Mouse (Mus musculus) duodenum, adult 2 months (tissue): Measurements from ENCODE around the gene Wdr5b. TPM values are rescaled to one million over a fixed set of nuclear protein-coding genes. Genes with fewer than 3 reads are reported as not detected.

Source experiments
- polyA plus RNA-seq: library from polyadenylated mRNA; depleted of rRNA; stranded (reverse); fragments of >200 nt; gene quantifications from 2 replicates; pipeline ENCODE4 v1.2.3, GENCODE M21; 2012; ENCODE audit warnings: low replicate concordance; rRNA removed

The Wdr5b gene
- 0.08 and 0.34 TPM in 2 replicates for polyA plus RNA-seq

GRCm38 (mm10) chr16:36040640-36041624, at the start of gene Wdr5b:
Gene Wdr5b, plus strand, starts transcription at chr16:36041190.

GRCm38 (mm10) chr16:36071450-36072379, 30.7 kb downstream of the Wdr5b start, which contains the start of the genes Fam162a and Ccdc58:
Gene Fam162a, minus strand, starts transcription at chr16:36071594.
Gene Ccdc58, plus strand, starts transcription at chr16:36071685.

Other genes with a start within 250 kb of the Wdr5b start
- 3.1 and 7.2 TPM in 2 replicates for gene Parp14, start 169.6 kb upstream of the Wdr5b start, polyA plus RNA-seq
- 4.0 and 4.8 TPM in 2 replicates for gene Parp9, start 102.7 kb upstream of the Wdr5b start, polyA plus RNA-seq
- gene Dtx3l, start 102.0 kb upstream of the Wdr5b start, polyA plus RNA-seq: 4.6 and 6.7 TPM in 2 replicates
- 1.0 and 1.8 TPM in 2 replicates for gene Kpna1, start 62.4 kb upstream of the Wdr5b start, polyA plus RNA-seq
- gene Fam162a, start 30.4 kb downstream of the Wdr5b start, polyA plus RNA-seq: 14.7 and 22.8 TPM in 2 replicates
- gene Ccdc58, start 30.5 kb downstream of the Wdr5b start, polyA plus RNA-seq: 3.2 and 6.3 TPM in 2 replicates
- not detected in 2 replicates for gene Csta1, start 90.1 kb downstream of the Wdr5b start, polyA plus RNA-seq
- not detected in 2 replicates for gene Stfa2l1, start 115.6 kb downstream of the Wdr5b start, polyA plus RNA-seq
- not detected in 2 replicates for gene Gm5483, start 143.0 kb downstream of the Wdr5b start, polyA plus RNA-seq
- not detected in 2 replicates for gene Gm5416, start 169.2 kb downstream of the Wdr5b start, polyA plus RNA-seq
- gene 2010005H15Rik, start 180.3 kb downstream of the Wdr5b start, polyA plus RNA-seq: 0.26 TPM in 1 of 2 replicates, not detected in the other
- gene Stfa1, start 235.8 kb downstream of the Wdr5b start, polyA plus RNA-seq: not detected in 2 replicates